Mouse (Mus musculus) E14TG2a.4 (cell line): ENCODE results near the gene B4galnt3.

Source experiments
- CTCF ChIP-seq: conservative IDR thresholded peaks from 2 replicates; pipeline ENCODE4 v1.5.1; 2014; ENCODE audit warnings: low read length
- NANOG ChIP-seq: IDR thresholded peaks from 2 replicates; pipeline ENCODE4 v1.6.1; 2014; ENCODE audit warnings: borderline replicate concordance, low read length, mixed read lengths
- POU5F1 ChIP-seq: IDR thresholded peaks from 2 replicates; pipeline ENCODE4 v1.6.1; 2014; ENCODE audit warnings: low read length, borderline replicate concordance

GRCm38 (mm10) chr6:120182160-120182559 is 112.2 kb downstream of the B4galnt3 start:
- TF ChIP-seq CTCF, result no peak
- TF ChIP-seq NANOG, result no peak
- TF ChIP-seq POU5F1, result no peak
